Mouse (Mus musculus): ENCODE data around the gene Cxcl1. TPM values are rescaled to one million over a fixed set of nuclear protein-coding genes. Genes with fewer than 3 reads are reported as not detected.

Cxcl1 gene
- polyA plus RNA-seq, 1 experiment from 2014 or later = 0.85 TPM

- 62% methylated on average over 7 of the region's 7 CpGs for WGBS
- Histone ChIP-seq H3K9me3 (ENCODE audit: control insufficient read depth, low read length) (no peaks in the 10 kb centered on the region), H3K4me3 (ENCODE audit: low read length) (no peak overlapping the region), H3K4me2 (replicated peaks; ENCODE audit: low read depth, low read length) (no peak overlapping the region), H3K36me3 (ENCODE audit: control insufficient read depth, insufficient read depth, low read length) (no peaks in the 10 kb centered on the region), H3K27ac (ENCODE audit: low read depth, low read length) (no peak overlapping the region), H3K9ac (ENCODE audit: low read depth, low read length) (no peak overlapping the region), H3K4me1 (ENCODE audit: control insufficient read depth, insufficient read depth, low read length) (0 out of 2 replicates have a peak, but pooled peaks cover 4% of the 10 kb centered on the region), H3K27me3 (ENCODE audit: control insufficient read depth, insufficient read depth, low read length) (no peaks in the 10 kb centered on the region; the same call in 1 of the 2 replicates)
- no peak for ATAC-seq (ENCODE audit: low FRiP score, low TSS enrichment)
Observed at GRCm38 (mm10) chr5:90900147-90900546, 9.1 kb downstream of the Cxcl1 start.

- 76% methylated on average over 7 of the region's 7 CpGs for WGBS
- Histone ChIP-seq H3K27me3 (ENCODE audit: control insufficient read depth, insufficient read depth, low read length) (no peaks in the 10 kb centered on the region; the same call in 1 of the 2 replicates), H3K4me2 (replicated peaks; ENCODE audit: low read depth, low read length) (no peak overlapping the region), H3K4me3 (ENCODE audit: low read length) (no peak overlapping the region), H3K9ac (ENCODE audit: low read depth, low read length) (no peak overlapping the region), H3K36me3 (ENCODE audit: control insufficient read depth, insufficient read depth, low read length) (no peaks in the 10 kb centered on the region), H3K27ac (ENCODE audit: low read depth, low read length) (no peak overlapping the region), H3K4me1 (ENCODE audit: control insufficient read depth, insufficient read depth, low read length) (0 out of 2 replicates have a peak, but pooled peaks cover 4% of the 10 kb centered on the region), H3K9me3 (ENCODE audit: control insufficient read depth, low read length) (no peaks in the 10 kb centered on the region)
- ATAC-seq (ENCODE audit: low FRiP score, low TSS enrichment) = no peak
Observed at GRCm38 (mm10) chr5:90900688-90901087, 9.6 kb downstream of the Cxcl1 start.

GRCm38 (mm10) chr5:90902380-90903260, 11.6 kb downstream of the Cxcl1 start:
- ATAC-seq (ENCODE audit: low FRiP score, low TSS enrichment) = peak; percentile 61
- Histone ChIP-seq H3K4me3 (ENCODE audit: low read length) (peak overlapping the region; percentile 26), H3K9me3 (ENCODE audit: control insufficient read depth, low read length) (no peaks in the 10 kb centered on the region), H3K27me3 (ENCODE audit: control insufficient read depth, insufficient read depth, low read length) (no peaks in the 10 kb centered on the region; the same call in 1 of the 2 replicates), H3K4me2 (replicated peaks; ENCODE audit: low read depth, low read length) (peak overlapping the region; percentile 60), H3K27ac (ENCODE audit: low read depth, low read length) (no peak overlapping the region), H3K9ac (ENCODE audit: low read depth, low read length) (no peak overlapping the region; the same call in 1 of the 2 replicates), H3K36me3 (ENCODE audit: control insufficient read depth, insufficient read depth, low read length) (no peaks in the 10 kb centered on the region), H3K4me1 (ENCODE audit: control insufficient read depth, insufficient read depth, low read length) (0 out of 2 replicates have a peak, but pooled peaks cover 4% of the 10 kb centered on the region)
- 12% methylated on average over 10 of the region's 10 CpGs for WGBS

GRCm38 (mm10) chr5:90903339-90904020, 12.4 kb downstream of the Cxcl1 start, which contains the start of gene Cxcl2:
Gene Cxcl2 (plus strand): TSS chr5:90903871.
- ATAC-seq (ENCODE audit: low FRiP score, low TSS enrichment) = peak; percentile 85
- no peak within 1 kb of the TSS; the same call in 1 of the 2 replicates for H3K9ac ChIP-seq (ENCODE audit: low read depth, low read length)
- WGBS = 9% methylated on average over 22 of the region's 22 CpGs
- peak within 1 kb of the TSS; percentile 60 for H3K4me2 ChIP-seq (replicated peaks; ENCODE audit: low read depth, low read length)
- H3K27ac ChIP-seq (ENCODE audit: low read depth, low read length) = no peak within 1 kb of the TSS
- no peaks in the 10 kb centered on the region for H3K36me3 ChIP-seq (ENCODE audit: control insufficient read depth, insufficient read depth, low read length)
- peak within 1 kb of the TSS; percentile 26 for H3K4me3 ChIP-seq (ENCODE audit: low read length)
- H3K9me3 ChIP-seq (ENCODE audit: control insufficient read depth, low read length) = no peaks in the 10 kb centered on the region
- H3K27me3 ChIP-seq (ENCODE audit: control insufficient read depth, insufficient read depth, low read length) = no peaks in the 10 kb centered on the region; the same call in 1 of the 2 replicates
- 0 out of 2 replicates have a peak, but pooled peaks cover 4% of the 10 kb centered on the region for H3K4me1 ChIP-seq (ENCODE audit: control insufficient read depth, insufficient read depth, low read length)

GRCm38 (mm10) chr5:90908983-90909382, 17.9 kb downstream of the Cxcl1 start:
- H3K4me2 ChIP-seq (replicated peaks; ENCODE audit: low read depth, low read length) = no peak overlapping the region
- no peak overlapping the region for H3K27ac ChIP-seq (ENCODE audit: low read depth, low read length)
- ATAC-seq (ENCODE audit: low FRiP score, low TSS enrichment) = 0 out of 2 replicates have a peak, but pooled peaks have one; percentile 69
- no peaks in the 10 kb centered on the region for H3K4me1 ChIP-seq (ENCODE audit: control insufficient read depth, insufficient read depth, low read length)
- no peaks in the 10 kb centered on the region for H3K36me3 ChIP-seq (ENCODE audit: control insufficient read depth, insufficient read depth, low read length)
- H3K4me3 ChIP-seq (ENCODE audit: low read length) = no peak overlapping the region
- no peaks in the 10 kb centered on the region for H3K9me3 ChIP-seq (ENCODE audit: control insufficient read depth, low read length)
- no peaks in the 10 kb centered on the region; the same call in 1 of the 2 replicates for H3K27me3 ChIP-seq (ENCODE audit: control insufficient read depth, insufficient read depth, low read length)
- H3K9ac ChIP-seq (ENCODE audit: low read depth, low read length) = no peak overlapping the region
- WGBS = 3% methylated on average over 2 of the region's 2 CpGs

GRCm38 (mm10) chr5:90919495-90919894, 28.5 kb downstream of the Cxcl1 start:
- H3K27ac ChIP-seq (ENCODE audit: low read depth, low read length) = no peak overlapping the region
- 78% methylated on average over 2 of the region's 2 CpGs for WGBS
- H3K27me3 ChIP-seq (ENCODE audit: control insufficient read depth, insufficient read depth, low read length) = no peaks in the 10 kb centered on the region
- no peak for ATAC-seq (ENCODE audit: low FRiP score, low TSS enrichment)
- no peaks in the 10 kb centered on the region for H3K9me3 ChIP-seq (ENCODE audit: control insufficient read depth, low read length)
- no peaks in the 10 kb centered on the region for H3K4me1 ChIP-seq (ENCODE audit: control insufficient read depth, insufficient read depth, low read length)
- no peaks in the 10 kb centered on the region for H3K36me3 ChIP-seq (ENCODE audit: control insufficient read depth, insufficient read depth, low read length)
- H3K4me3 ChIP-seq (ENCODE audit: low read length) = no peak overlapping the region
- H3K4me2 ChIP-seq (replicated peaks; ENCODE audit: low read depth, low read length) = no peak overlapping the region
- H3K9ac ChIP-seq (ENCODE audit: low read depth, low read length) = no peak overlapping the region

GRCm38 (mm10) chr5:90922958-90923357, 31.9 kb downstream of the Cxcl1 start:
- Histone ChIP-seq H3K4me2 (replicated peaks; ENCODE audit: low read depth, low read length) (no peak overlapping the region), H3K9ac (ENCODE audit: low read depth, low read length) (no peak overlapping the region), H3K4me1 (ENCODE audit: control insufficient read depth, insufficient read depth, low read length) (no peaks in the 10 kb centered on the region), H3K9me3 (ENCODE audit: control insufficient read depth, low read length) (no peaks in the 10 kb centered on the region), H3K36me3 (ENCODE audit: control insufficient read depth, insufficient read depth, low read length) (no peaks in the 10 kb centered on the region), H3K27ac (ENCODE audit: low read depth, low read length) (no peak overlapping the region), H3K4me3 (ENCODE audit: low read length) (no peak overlapping the region), H3K27me3 (ENCODE audit: control insufficient read depth, insufficient read depth, low read length) (no peaks in the 10 kb centered on the region)
- ATAC-seq (ENCODE audit: low FRiP score, low TSS enrichment) = no peak
- 76% methylated on average over 4 of the region's 4 CpGs for WGBS

GRCm38 (mm10) chr5:90930546-90930945, 39.5 kb downstream of the Cxcl1 start:
- Histone ChIP-seq H3K36me3 (ENCODE audit: control insufficient read depth, insufficient read depth, low read length) (peaks cover 9% of the 10 kb centered on the region), H3K27ac (ENCODE audit: low read depth, low read length) (peak overlapping the region; percentile 98), H3K27me3 (ENCODE audit: control insufficient read depth, insufficient read depth, low read length) (no peaks in the 10 kb centered on the region), H3K4me1 (ENCODE audit: control insufficient read depth, insufficient read depth, low read length) (peaks cover 10% of the 10 kb centered on the region; the same call in 1 of the 2 replicates), H3K4me3 (ENCODE audit: low read length) (peak overlapping the region; percentile 71), H3K9me3 (ENCODE audit: control insufficient read depth, low read length) (no peaks in the 10 kb centered on the region), H3K4me2 (replicated peaks; ENCODE audit: low read depth, low read length) (peak overlapping the region; percentile 53), H3K9ac (ENCODE audit: low read depth, low read length) (peak overlapping the region; percentile 98; the same call in 1 of the 2 replicates)
- peak; percentile 4; the same call in 1 of the 2 replicates for ATAC-seq (ENCODE audit: low FRiP score, low TSS enrichment)
- 35% methylated on average over 2 of the region's 2 CpGs for WGBS
